ENCODE assay signal across 17 mouse cellular contexts in the genomic region with DNA sequence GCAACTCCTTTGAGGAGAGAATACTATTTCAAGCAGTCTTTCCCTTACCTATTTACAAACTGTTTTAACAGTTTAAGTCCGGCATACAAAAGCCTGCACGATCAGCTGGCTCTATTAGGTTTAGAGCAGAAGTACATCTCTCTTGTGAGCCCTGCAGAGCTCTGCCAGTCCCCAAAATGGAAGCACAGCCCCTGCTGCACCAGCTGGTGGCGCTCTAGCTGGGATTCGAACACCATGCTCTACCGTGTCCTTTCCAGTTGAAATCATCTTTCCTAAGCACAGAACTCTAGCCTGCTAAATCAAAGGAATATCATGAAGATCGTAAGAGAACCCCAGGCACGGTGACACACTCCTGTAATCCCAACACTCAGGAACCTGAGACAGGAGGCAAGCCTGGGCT. TPM values are rescaled to one million over a fixed set of nuclear protein-coding genes. Genes with fewer than 3 reads are reported as not detected.
DNase-seq lines count a peak whose midpoint lies in the region; ATAC-seq and TF ChIP-seq lines count a peak whose summit lies in the region.
"Had no signal": no experiment of that assay in that cellular context is flagged by ENCODE, and none has a peak within 500 bp of the region (broad histone marks: within the 10 kb centered on the region; RNA-seq: fewer than 3 reads in every experiment).

No protein-coding gene starts in this region.

- no peak overlapping the region for H3K27ac ChIP-seq in intestine, postnatal 0 days (ENCODE audit: low read depth, low read length)
- H3K27ac ChIP-seq in intestine, embryonic 15.5 days, result no peak overlapping the region
- H3K27ac ChIP-seq in lung, postnatal 0 days (ENCODE audit: low read length), result no peak overlapping the region
- H3K27ac ChIP-seq in ES-Bruce4 (ENCODE audit: insufficient read depth, low read length), result no peak overlapping the region
- H3K27ac ChIP-seq: forebrain, embryonic 15.5 days; limb, embryonic 12.5 days; macrophage; midbrain, embryonic 13.5 days had no signal

- no peak overlapping the region for H3K4me3 ChIP-seq in intestine, postnatal 0 days (ENCODE audit: low read depth, low read length)
- H3K4me3 ChIP-seq in intestine, embryonic 15.5 days (replicated peaks), result no peak overlapping the region
- H3K4me3 ChIP-seq in lung, postnatal 0 days (ENCODE audit: low read depth, low read length), result no peak overlapping the region
- H3K4me3 ChIP-seq in ES-Bruce4 (ENCODE audit: low read depth, low read length), result no peak overlapping the region
- H3K4me3 ChIP-seq: forebrain, embryonic 15.5 days; limb, embryonic 12.5 days; midbrain, embryonic 13.5 days had no signal

- no peak overlapping the region for H3K4me2 ChIP-seq in intestine, postnatal 0 days (replicated peaks; ENCODE audit: low read depth)
- no peak overlapping the region for H3K4me2 ChIP-seq in intestine, embryonic 15.5 days (replicated peaks)
- H3K4me2 ChIP-seq in lung, postnatal 0 days (replicated peaks; ENCODE audit: low read depth, low read length), result no peak overlapping the region
- H3K4me2 ChIP-seq: forebrain, embryonic 15.5 days; heart, embryonic 11.5 days; limb, embryonic 12.5 days; midbrain, embryonic 13.5 days had no signal

- no peaks in the 10 kb centered on the region for H3K9me3 ChIP-seq in intestine, postnatal 0 days (ENCODE audit: control insufficient read depth)
- H3K9me3 ChIP-seq in intestine, embryonic 15.5 days, result no peaks in the 10 kb centered on the region
- H3K9me3 ChIP-seq in lung, postnatal 0 days (ENCODE audit: low read length), result no peaks in the 10 kb centered on the region
- H3K9me3 ChIP-seq in ES-Bruce4 (replicated peaks; ENCODE audit: control insufficient read depth, insufficient read depth, low read length, poor library complexity, severe bottlenecking), result no peaks in the 10 kb centered on the region
- H3K9me3 ChIP-seq: forebrain, embryonic 15.5 days; limb, embryonic 12.5 days; midbrain, embryonic 13.5 days had no signal

- no peak for TF ChIP-seq EP300 in lung, postnatal 0 days (IDR thresholded peaks at IDR 0.05)
- no peak for TF ChIP-seq EP300 in ES-Bruce4 (IDR thresholded peaks at IDR 0.05; ENCODE audit: insufficient read depth, low read depth, low read length)

- peaks cover 31% of the 10 kb centered on the region for H3K36me3 ChIP-seq in intestine, postnatal 0 days (ENCODE audit: control insufficient read depth, insufficient read depth)
- H3K36me3 ChIP-seq in intestine, embryonic 15.5 days, result peaks cover 13% of the 10 kb centered on the region; the same call in 1 of the 2 replicates
- H3K36me3 ChIP-seq in lung, postnatal 0 days (ENCODE audit: insufficient read depth, low read length), result peaks cover 8% of the 10 kb centered on the region; the same call in 1 of the 2 replicates
- H3K36me3 ChIP-seq in ES-Bruce4 (ENCODE audit: control insufficient read depth, insufficient read depth, low read length, poor library complexity, severe bottlenecking), result peaks cover 6% of the 10 kb centered on the region; the same call in 1 of the 2 replicates

- peak; percentile 21 for DNase-seq in lung, postnatal 0 days (ENCODE audit: low spot score)
- no peak for DNase-seq in lung, postnatal 25 days (ENCODE audit: low spot score)
- peak; percentile 36 for DNase-seq in brain, adult 2 months (ENCODE audit: low read depth, low spot score)
- no peak for DNase-seq in cerebellum, postnatal 14 days
- DNase-seq: cerebellum, adult 11 months; gastrocnemius, postnatal 25 days; heart, postnatal 4 days; kidney, postnatal 36 days had no signal

- no peak overlapping the region for H3K9ac ChIP-seq in intestine, postnatal 0 days (ENCODE audit: low read depth, low read length)
- no peak overlapping the region for H3K9ac ChIP-seq in intestine, embryonic 15.5 days
- H3K9ac ChIP-seq in lung, postnatal 0 days (replicated peaks; ENCODE audit: low read depth), result no peak overlapping the region
- no peak overlapping the region for H3K9ac ChIP-seq in ES-Bruce4 (ENCODE audit: low read depth, poor library complexity, severe bottlenecking)
- H3K9ac ChIP-seq: forebrain, embryonic 15.5 days; limb, embryonic 12.5 days; midbrain, embryonic 13.5 days had no signal

- TF ChIP-seq CTCF in intestine, postnatal 0 days (IDR thresholded peaks at IDR 0.05; ENCODE audit: low read depth), result peak; percentile 53
- peak; percentile 44 for TF ChIP-seq CTCF in lung, postnatal 0 days (IDR thresholded peaks at IDR 0.05)
- peak; percentile 86 for TF ChIP-seq CTCF in ES-Bruce4 (IDR thresholded peaks at IDR 0.05; ENCODE audit: low read depth, low read length)

- no peak for TF ChIP-seq POLR2A in ES-Bruce4 (IDR thresholded peaks at IDR 0.05; ENCODE audit: insufficient read depth, low read length)

- no peaks in the 10 kb centered on the region for H3K4me1 ChIP-seq in intestine, postnatal 0 days (replicated peaks; ENCODE audit: control insufficient read depth, insufficient read depth, low read length)
- no peaks in the 10 kb centered on the region for H3K4me1 ChIP-seq in intestine, embryonic 15.5 days (replicated peaks)
- no peaks in the 10 kb centered on the region for H3K4me1 ChIP-seq in lung, postnatal 0 days (ENCODE audit: insufficient read depth, low read depth, low read length)
- no peaks in the 10 kb centered on the region for H3K4me1 ChIP-seq in ES-Bruce4 (ENCODE audit: control insufficient read depth, insufficient read depth, low read length)
- H3K4me1 ChIP-seq: forebrain, embryonic 15.5 days; limb, embryonic 12.5 days; midbrain, embryonic 13.5 days had no signal

- WGBS in intestine, postnatal 0 days, result 86% methylated on average over 7 of the region's 7 CpGs
- 85% methylated on average over 7 of the region's 7 CpGs for WGBS in intestine, embryonic 15.5 days
- WGBS in lung, postnatal 0 days, result 82% methylated on average over 7 of the region's 7 CpGs

- ATAC-seq in intestine, postnatal 0 days, result no peak
- ATAC-seq in intestine, embryonic 15.5 days, result no peak
- ATAC-seq in lung, postnatal 0 days, result no peak
- ATAC-seq: forebrain, embryonic 15.5 days; inflammation-experienced regulatory T-cells, adult 6 months; midbrain, embryonic 13.5 days had no signal

- H3K27me3 ChIP-seq in intestine, postnatal 0 days (replicated peaks; ENCODE audit: control insufficient read depth, insufficient read depth, low read length), result no peaks in the 10 kb centered on the region
- H3K27me3 ChIP-seq in intestine, embryonic 15.5 days (replicated peaks), result no peaks in the 10 kb centered on the region
- H3K27me3 ChIP-seq in lung, postnatal 0 days (replicated peaks; ENCODE audit: insufficient read depth, low read length), result no peaks in the 10 kb centered on the region
- H3K27me3 ChIP-seq in ES-Bruce4 (ENCODE audit: control insufficient read depth, insufficient read depth, low read length, poor library complexity, severe bottlenecking), result no peaks in the 10 kb centered on the region
- H3K27me3 ChIP-seq: forebrain, embryonic 15.5 days; limb, embryonic 12.5 days; midbrain, embryonic 13.5 days had no signal

RNA-seq across cellular contexts. Expression of a gene that starts 30.6 kb away (rescaled TPM):
- polyA plus RNA-seq in intestine, postnatal 0 days (2015; fragmentation: Nextera tagmentation; extraction: Ambion mirVana), result 0.09 and 0.55 TPM in 2 replicates
- 9.5 and 20.6 TPM in 2 replicates for polyA plus RNA-seq in intestine, embryonic 15.5 days (2015; fragmentation: Nextera tagmentation; extraction: Ambion mirVana)
- 1.2 and 1.4 TPM in 2 replicates for polyA plus RNA-seq in lung, postnatal 0 days (2015; fragmentation: Nextera tagmentation; extraction: Ambion mirVana)
- 19.5 and 32.8 TPM in 2 replicates for polyA plus RNA-seq in ES-Bruce4 (2011; ENCODE audit: insufficient read depth, insufficient read length, low read depth, missing spikeins)
- polyA plus RNA-seq: macrophage had no signal

RNA-seq across cellular contexts. Expression of a gene that starts 41.9 kb away (rescaled TPM):
- polyA plus RNA-seq in intestine, postnatal 0 days (2015; fragmentation: Nextera tagmentation; extraction: Ambion mirVana), result 10.3 and 11.2 TPM in 2 replicates
- polyA plus RNA-seq in intestine, embryonic 15.5 days (2015; fragmentation: Nextera tagmentation; extraction: Ambion mirVana), result 28.5 and 29.8 TPM in 2 replicates
- polyA plus RNA-seq in lung, postnatal 0 days (2015; fragmentation: Nextera tagmentation; extraction: Ambion mirVana), result 15.0 and 19.9 TPM in 2 replicates
- 42.7 and 52.9 TPM in 2 replicates for polyA plus RNA-seq in ES-Bruce4 (2011; ENCODE audit: insufficient read depth, insufficient read length, low read depth, missing spikeins)

RNA-seq across cellular contexts. Expression of a gene that starts 52.3 kb away (rescaled TPM):
- polyA plus RNA-seq in intestine, postnatal 0 days (2015; fragmentation: Nextera tagmentation; extraction: Ambion mirVana), result 151 TPM in 2 replicates
- 278 and 287 TPM in 2 replicates for polyA plus RNA-seq in intestine, embryonic 15.5 days (2015; fragmentation: Nextera tagmentation; extraction: Ambion mirVana)
- polyA plus RNA-seq in lung, postnatal 0 days (2015; fragmentation: Nextera tagmentation; extraction: Ambion mirVana), result 151 and 161 TPM in 2 replicates
- 461 and 463 TPM in 2 replicates for polyA plus RNA-seq in ES-Bruce4 (2011; ENCODE audit: insufficient read depth, insufficient read length, low read depth, missing spikeins)

Comparison
In these comparisons a context has a peak if more than half of its experiments do, and no peak if none do; other contexts are left out.
1. DNase-seq: peak in lung, postnatal 0 days (single experiment) and brain, adult 2 months (single experiment); none in lung, postnatal 25 days (single experiment) and cerebellum, postnatal 14 days (0 of 2).
2. Peak in every context shown above with its lines, with median percentiles within 50 percentile points of each other: CTCF ChIP-seq.